Mouse (Mus musculus) regulatory T cell (primary cell): ENCODE results near the gene Gm20604.

Source experiments
- in situ Hi-C: fragments of 300-600 bp; cut with MboI, MseI; formaldehyde crosslinking; loops from one replicate; pipeline ENCODE4 v1.15.1; 2025; ENCODE audit warnings: high pct_unique_total_duplicates

The Gm20604 gene

GRCm38 (mm10) chr12:102709896-102710295 is 48.6 kb downstream of the Gm20604 start:
- in situ Hi-C loops, result loop anchor here (5.0 kb wide), 1 partner anchor 128 kb away; no protein-coding TSS in a partner anchor

DNA sequence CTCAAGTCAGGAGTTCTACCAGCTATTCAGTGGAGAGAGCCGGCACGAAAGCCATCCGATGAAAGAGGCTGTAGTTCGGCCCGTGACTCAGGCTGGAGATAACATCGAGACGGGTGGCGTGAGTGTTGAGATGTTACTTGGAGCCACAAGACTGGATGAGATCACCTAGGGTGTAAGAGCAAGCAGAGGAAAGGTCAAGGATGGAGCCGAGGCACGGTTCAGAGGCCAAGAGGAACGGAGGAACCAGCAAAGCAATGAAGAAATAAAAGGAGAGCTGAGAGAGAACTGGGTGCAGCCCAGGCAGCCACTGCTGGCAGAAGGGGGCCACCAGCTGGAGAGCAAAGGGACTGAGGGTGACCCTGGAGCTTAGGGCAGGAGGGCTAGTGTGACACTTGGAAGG is 50.3 kb downstream of the Gm20604 start:
- in situ Hi-C loops, result loop anchor here (5.0 kb wide), 1 partner anchor 126 kb away; no protein-coding TSS in a partner anchor

DNA sequence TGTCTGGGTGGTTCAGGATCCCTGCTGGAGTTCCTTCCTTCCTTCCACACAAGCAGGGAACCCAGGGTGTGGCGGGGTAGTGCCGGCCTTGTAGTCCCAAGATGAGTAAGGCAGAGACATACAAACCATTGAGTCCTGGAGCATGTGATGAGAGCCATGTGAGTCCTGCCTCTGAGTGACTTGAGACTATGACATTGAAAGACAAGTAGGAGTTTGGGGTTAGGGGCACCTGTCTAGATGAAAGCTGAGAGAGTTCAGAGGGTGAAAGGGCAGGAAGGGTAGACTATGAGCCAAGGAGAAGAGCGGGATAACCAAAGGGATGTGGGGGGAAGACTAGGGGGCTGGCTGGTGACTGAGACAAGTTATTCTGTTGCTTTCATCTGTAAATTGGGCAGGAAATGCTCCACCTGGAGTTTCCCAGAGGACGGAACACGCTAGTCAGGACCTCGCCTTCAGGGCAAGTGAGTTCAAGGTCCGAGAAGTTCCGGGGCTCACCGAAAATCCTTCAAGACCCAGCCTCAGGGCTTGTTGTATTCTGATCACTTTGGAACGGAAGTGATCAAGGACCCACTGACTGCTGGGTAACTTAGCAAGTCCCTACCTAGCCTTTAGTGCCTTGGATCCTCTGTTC is 51.5 kb downstream of the Gm20604 start:
- in situ Hi-C loops, result loop anchor here (5.0 kb wide), 1 partner anchor 125 kb away; no protein-coding TSS in a partner anchor

- in situ Hi-C loops, result loop anchor here (5.0 kb wide), 1 partner anchor 124 kb away; no protein-coding TSS in a partner anchor
These were observed 52.4 kb downstream of the Gm20604 start for GRCm38 (mm10) chr12:102705906-102706640.

DNA sequence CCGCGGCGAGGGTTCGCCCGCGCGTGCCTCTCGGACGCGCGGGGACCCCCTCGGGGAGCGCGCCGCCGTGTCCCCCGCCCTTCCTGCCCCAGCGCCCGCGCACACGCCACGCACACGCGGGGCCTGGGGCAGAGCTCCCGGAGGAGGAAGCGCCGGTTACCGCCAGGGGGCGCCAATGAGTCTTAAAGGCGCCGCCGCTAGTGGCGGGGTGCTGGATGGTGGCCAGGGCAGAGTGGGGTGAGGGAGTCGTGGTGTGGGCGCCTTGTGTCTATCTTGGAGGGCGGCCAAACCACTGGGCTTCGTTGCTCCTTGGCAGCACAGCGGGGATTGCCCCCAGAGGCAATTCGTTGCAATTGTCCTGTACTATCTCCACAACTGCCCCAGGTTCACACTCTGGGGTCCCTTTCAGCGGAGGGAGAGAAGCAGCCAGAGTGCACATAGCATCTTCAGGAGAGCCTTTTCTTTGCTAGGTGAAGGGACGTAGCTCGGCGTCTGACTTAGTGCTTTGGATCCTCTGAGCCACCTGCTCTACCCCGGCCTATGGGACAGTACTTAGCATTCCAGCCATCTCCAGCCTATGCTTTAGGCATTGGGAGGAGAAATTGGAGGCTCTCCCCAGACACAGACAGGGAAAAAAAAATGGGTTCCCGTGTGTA is 53.1 kb downstream of the Gm20604 start:
- in situ Hi-C loops, result loop anchor here (5.0 kb wide), 1 partner anchor 123 kb away; no protein-coding TSS in a partner anchor

GRCm38 (mm10) chr12:102704457-102705198 is 53.8 kb downstream of the Gm20604 start, which contains the start of gene Itpk1:
Gene Itpk1 (minus strand): TSS chr12:102704930.
- in situ Hi-C loops, result loop anchor here (5.0 kb wide), 1 partner anchor 122 kb away; no protein-coding TSS in a partner anchor

- in situ Hi-C loops, result no loop called here
These were observed 54.5 kb downstream of the Gm20604 start for GRCm38 (mm10) chr12:102703921-102704408.

- in situ Hi-C loops, result no loop called here
These were observed 55.0 kb downstream of the Gm20604 start for GRCm38 (mm10) chr12:102703441-102703840.

DNA sequence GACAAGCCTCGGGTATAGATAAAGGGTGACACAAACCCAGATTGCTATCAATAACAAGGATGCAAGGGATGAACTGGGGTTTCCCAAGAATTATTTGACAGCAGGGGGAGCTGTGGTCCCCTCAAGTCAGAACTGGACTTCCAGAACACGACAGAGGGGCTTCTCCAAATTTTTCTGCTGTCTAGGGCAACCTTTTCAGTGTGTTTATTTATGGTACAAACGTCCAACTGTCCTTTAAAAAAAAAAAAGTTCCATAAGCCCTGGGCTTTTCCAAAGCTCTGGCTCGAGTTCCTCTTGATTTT is 55.4 kb downstream of the Gm20604 start:
- in situ Hi-C loops, result no loop called here

- in situ Hi-C loops, result no loop called here
These were observed 55.9 kb downstream of the Gm20604 start for GRCm38 (mm10) chr12:102702356-102703110.

GRCm38 (mm10) chr12:102701691-102702207 is 56.7 kb downstream of the Gm20604 start:
- in situ Hi-C loops, result no loop called here

DNA sequence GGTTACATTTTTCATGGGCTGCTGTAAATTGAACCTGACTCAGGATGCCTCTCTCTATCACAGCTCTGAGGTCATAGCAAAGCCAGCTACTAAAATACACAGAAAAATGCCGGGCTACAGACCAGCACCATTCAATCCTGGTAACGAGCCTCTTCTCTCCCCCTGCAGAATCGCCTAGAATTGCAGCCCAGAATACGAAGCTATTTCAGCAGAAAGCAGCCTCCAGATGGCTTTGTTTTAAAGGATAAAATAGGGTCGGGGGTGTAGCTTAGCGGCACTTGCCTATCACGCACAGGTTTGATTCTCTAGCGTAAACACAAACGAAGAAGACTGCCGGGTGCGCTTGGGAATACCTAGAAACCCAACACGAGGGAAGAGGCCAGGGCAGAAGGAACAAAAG is 58.0 kb downstream of the Gm20604 start:
- in situ Hi-C loops, result no loop called here

DNA sequence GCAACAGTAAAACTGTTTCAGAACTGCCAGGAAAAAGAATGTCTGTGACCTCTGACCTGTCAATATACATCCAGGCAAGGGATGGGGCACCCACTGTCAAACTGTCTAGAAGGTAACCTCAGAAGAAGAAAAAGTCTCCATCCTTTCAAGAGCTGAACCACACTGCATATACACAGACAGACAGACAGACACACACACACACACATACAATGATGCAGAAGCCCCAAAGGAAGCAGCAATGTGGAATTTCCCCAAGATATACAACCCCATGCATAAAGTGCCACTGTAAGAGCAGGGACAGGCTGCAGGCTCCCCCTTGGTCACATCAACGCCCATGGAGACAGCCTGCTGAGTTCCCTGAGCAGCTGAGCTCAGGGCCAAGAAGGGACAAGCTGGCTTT is 59.3 kb downstream of the Gm20604 start:
- in situ Hi-C loops, result loop anchor here (25.0 kb wide), 1 partner anchor 1687 kb away; no protein-coding TSS in a partner anchor

DNA sequence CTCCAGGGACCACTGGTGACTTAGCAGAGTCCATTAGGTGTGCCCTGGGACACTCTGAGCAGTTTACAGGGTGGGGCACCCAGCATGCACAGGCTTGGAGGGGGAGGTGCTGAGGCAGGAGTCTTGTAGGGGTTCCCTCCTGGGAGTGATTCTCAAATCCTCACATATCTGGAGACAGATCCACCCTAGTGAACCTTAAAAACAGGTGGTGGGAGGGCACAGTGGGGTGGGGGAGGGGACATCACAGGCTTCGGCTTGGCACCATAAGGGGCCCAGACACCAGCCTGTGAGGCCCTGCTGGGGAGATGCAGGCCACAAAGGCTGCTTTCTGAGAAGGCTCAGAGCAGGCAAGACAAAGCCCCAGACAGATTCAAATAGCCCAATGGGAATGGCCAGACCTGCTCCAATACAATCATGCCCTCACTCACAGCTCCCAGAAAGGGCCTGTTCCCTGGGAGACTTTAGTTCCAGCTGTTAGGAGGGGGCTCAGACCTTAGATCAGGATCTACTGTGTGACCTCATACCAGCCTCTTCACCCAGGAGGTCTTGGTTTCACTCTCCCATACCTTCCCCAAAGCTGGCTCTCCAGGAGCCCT is 60.3 kb downstream of the Gm20604 start:
- in situ Hi-C loops, result loop anchor here (25.0 kb wide), 1 partner anchor 1686 kb away; no protein-coding TSS in a partner anchor

DNA sequence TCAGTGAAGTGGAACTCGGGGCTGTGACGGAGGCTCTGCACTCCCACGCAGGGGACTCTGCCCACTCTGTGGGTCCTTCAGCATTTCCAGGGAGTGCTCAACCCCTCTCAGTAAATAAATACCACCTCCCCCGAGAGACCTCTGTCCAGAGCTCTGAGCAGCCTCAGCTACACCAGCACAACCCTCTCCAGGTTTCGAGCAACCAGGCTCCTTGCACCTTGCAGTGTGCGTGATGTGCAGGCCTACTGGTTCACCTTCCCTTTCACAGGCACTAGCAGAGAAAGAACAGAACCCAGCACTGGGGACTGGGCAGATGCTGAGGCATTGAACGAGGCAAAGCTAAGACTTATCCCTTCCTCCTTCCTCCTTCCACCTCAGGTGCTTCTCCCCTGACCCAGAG is 61.1 kb downstream of the Gm20604 start:
- in situ Hi-C loops, result loop anchor here (25.0 kb wide), 1 partner anchor 1685 kb away; no protein-coding TSS in a partner anchor

DNA sequence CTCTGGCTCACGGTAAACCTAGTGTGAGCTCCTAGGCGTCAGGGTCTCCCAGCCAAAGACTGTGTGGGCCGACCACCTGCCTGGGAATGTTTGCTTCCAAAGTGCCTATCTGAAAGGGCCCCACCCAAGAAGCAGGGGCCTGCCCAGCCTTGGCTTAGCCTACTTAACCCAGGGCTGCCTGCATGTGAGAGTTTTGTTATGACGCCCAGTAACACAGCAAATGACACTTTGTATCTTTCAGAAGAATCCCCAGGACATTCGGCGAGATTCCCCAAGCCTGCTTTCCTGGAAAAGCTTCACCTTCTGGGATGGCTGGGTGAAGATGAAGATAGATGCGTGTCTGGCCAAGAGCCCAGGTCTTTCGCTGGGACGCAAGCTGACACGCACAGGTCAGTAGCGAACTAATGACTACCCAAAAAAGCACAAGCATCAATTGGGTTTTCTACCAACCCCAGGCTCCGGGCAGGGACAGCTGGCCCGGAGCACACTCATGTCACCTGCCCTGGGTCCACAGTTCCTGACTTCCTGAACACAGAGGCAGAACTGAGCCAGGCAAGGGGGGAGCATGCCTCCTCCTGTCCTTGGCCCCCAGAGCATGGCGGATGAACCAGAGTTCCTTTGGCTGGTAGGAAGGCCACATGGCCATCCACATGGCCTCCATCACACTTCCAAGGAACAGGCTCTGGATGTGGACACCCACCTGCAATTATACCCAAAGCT is 61.7 kb downstream of the Gm20604 start:
- in situ Hi-C loops, result loop anchor here (25.0 kb wide), 1 partner anchor 1684 kb away; no protein-coding TSS in a partner anchor

GRCm38 (mm10) chr12:102695369-102696239 is 62.9 kb downstream of the Gm20604 start:
- in situ Hi-C loops, result loop anchor here (25.0 kb wide), 1 partner anchor 1683 kb away; no protein-coding TSS in a partner anchor

GRCm38 (mm10) chr12:102691761-102692160 is 66.7 kb downstream of the Gm20604 start:
- in situ Hi-C loops, result loop anchor here (25.0 kb wide), 1 partner anchor 1679 kb away; no protein-coding TSS in a partner anchor
